Mouse (Mus musculus) limb, embryonic 10.5 days (tissue): ENCODE data around the gene Tecta. TPM values are rescaled to one million over a fixed set of nuclear protein-coding genes. Genes with fewer than 3 reads are reported as not detected.

Experiments
- DNase-seq: peaks from one replicate; pipeline ENCODE4 v3.0.0-alpha.2; 2017; ENCODE audit warnings: low spot score
- H3K27ac ChIP-seq: fragments of 300-500 bp; sonication (generic); 2 replicates; pipeline ENCODE4 v1.5.1; 2016; ENCODE audit warnings: mild to moderate bottlenecking
- H3K27me3 ChIP-seq: fragments of 300-500 bp; sonication (generic); 2 replicates; pipeline ENCODE4 v1.6.1; 2016; ENCODE audit warnings: low read depth, mild to moderate bottlenecking; ENCODE audit not compliant: poor library complexity, severe bottlenecking
- H3K36me3 ChIP-seq: fragments of 300-500 bp; sonication (generic); 2 replicates; pipeline ENCODE4 v1.6.1; 2016; ENCODE audit warnings: mild to moderate bottlenecking, moderate library complexity
- H3K4me1 ChIP-seq: fragments of 300-500 bp; sonication (generic); 2 replicates; pipeline ENCODE4 v1.6.1; 2016
- H3K4me3 ChIP-seq: fragments of 300-500 bp; sonication (generic); 2 replicates; pipeline ENCODE4 v1.5.1; 2016; ENCODE audit warnings: mild to moderate bottlenecking, moderate library complexity
- H3K9me3 ChIP-seq: fragments of 300-500 bp; sonication (generic); replicated peaks from 2 replicates; pipeline ENCODE4 v1.6.1; 2016; ENCODE audit warnings: mild to moderate bottlenecking
- WGBS: fragments of 180-500 bp; shearing (Covaris S2); methylation state at CpG from one replicate; pipeline ENCODE4 v1.1.7; 2016; 5-methylcytosine and 5-hydroxymethylcytosine counted together
- polyA plus RNA-seq: library from polyadenylated mRNA; unstranded; fragments of >200 nt; fragmentation: Nextera tagmentation; extraction: Ambion mirVana; gene quantifications from 2 replicates; pipeline ENCODE4 v1.2.1, GENCODE M21; 2016

Tecta gene
- polyA plus RNA-seq, 1 experiment from 2014 or later, result 0.05 TPM

- no peaks in the 10 kb centered on the region for H3K27me3 ChIP-seq
- DNase-seq, result no peak
- no peaks in the 10 kb centered on the region for H3K9me3 ChIP-seq
- H3K4me3 ChIP-seq, result no peak overlapping the region
- H3K4me1 ChIP-seq, result no peaks in the 10 kb centered on the region
- WGBS, result 93% methylated on average over 4 of the region's 4 CpGs
- H3K27ac ChIP-seq, result no peak overlapping the region
- H3K36me3 ChIP-seq, result no peaks in the 10 kb centered on the region
Measured at GRCm38 (mm10) chr9:42378071-42378470, 21.7 kb downstream of the Tecta start.

- H3K27ac ChIP-seq, result no peak overlapping the region
- H3K4me1 ChIP-seq, result no peaks in the 10 kb centered on the region
Measured at GRCm38 (mm10) chr9:42377656-42378055, 22.1 kb downstream of the Tecta start.

DNA sequence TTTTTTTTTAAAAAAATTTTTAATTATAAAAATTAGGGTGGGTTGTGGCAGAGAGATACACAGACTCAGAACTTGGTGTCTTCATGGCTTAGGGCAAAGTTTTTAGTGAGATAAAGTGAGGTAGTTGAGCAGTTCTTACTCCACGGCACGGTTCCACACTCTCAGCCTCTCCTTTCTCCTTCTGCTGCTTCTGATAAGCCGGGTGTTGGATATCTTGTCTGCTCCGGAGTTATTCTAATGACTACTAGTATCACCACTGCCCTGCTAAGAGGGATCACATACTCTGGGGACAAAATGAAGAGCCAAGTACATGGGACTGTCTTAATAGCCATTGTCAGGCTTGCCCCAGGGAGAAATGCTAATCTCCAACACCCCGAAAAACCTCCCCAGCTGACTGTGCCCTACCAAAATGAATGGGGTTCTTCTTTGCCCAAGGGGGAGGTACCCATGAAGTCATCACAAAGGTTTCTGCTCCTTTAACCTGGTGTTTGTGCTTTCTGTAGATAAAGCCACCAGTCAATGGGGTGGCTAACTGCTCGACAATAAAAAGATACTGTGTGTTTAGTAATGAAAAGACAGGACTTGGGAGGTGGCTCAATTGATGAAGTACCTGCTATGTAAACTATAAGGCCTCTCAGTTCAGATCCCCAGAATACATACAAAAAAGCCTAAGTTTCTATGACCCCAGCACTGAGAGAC lies 27.9 kb downstream of the Tecta start:
- no peaks in the 10 kb centered on the region for H3K9me3 ChIP-seq
- 89% methylated on average over 6 of the region's 6 CpGs for WGBS
- no peak overlapping the region for H3K4me3 ChIP-seq
- H3K4me1 ChIP-seq, result no peaks in the 10 kb centered on the region
- no peaks in the 10 kb centered on the region for H3K27me3 ChIP-seq
- no peak for DNase-seq
- H3K27ac ChIP-seq, result no peak overlapping the region
- no peaks in the 10 kb centered on the region for H3K36me3 ChIP-seq

More at GRCm38 (mm10) chr9:42377656-42378055, 22.1 kb downstream of the Tecta start:
- Histone ChIP-seq H3K9me3 (no peaks in the 10 kb centered on the region), H3K27me3 (no peaks in the 10 kb centered on the region), H3K4me3 (no peak overlapping the region), H3K36me3 (no peaks in the 10 kb centered on the region)
- no peak for DNase-seq
- WGBS, result 93% methylated on average over 15 of the region's 15 CpGs

DNA sequence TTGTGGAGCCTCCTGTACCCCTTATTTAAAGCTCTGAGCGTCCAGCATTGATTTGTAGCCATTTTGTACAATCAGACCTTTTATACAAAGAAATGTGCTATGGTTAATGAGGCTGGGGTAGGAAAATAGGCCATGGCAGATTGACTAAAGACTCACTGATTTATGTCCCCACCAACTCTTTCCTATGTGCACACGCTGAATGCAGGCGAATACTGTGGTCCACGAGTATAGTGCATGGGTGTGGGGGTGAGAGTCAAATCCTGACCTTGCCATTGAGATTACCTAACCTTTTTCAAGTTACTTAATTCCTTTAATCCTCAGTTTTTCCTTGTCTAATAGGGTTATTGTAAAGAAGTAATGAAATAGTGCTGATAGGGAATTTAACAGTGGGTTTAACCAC lies 42.1 kb downstream of the Tecta start:
- H3K4me1 ChIP-seq, result no peaks in the 10 kb centered on the region
- 88% methylated on average over 4 of the region's 4 CpGs for WGBS
- DNase-seq, result no peak
- no peak overlapping the region for H3K4me3 ChIP-seq
- no peaks in the 10 kb centered on the region for H3K36me3 ChIP-seq
- H3K9me3 ChIP-seq, result no peaks in the 10 kb centered on the region
- no peaks in the 10 kb centered on the region for H3K27me3 ChIP-seq
- no peak overlapping the region for H3K27ac ChIP-seq

GRCm38 (mm10) chr9:42354871-42355270 lies 44.9 kb downstream of the Tecta start:
- H3K36me3 ChIP-seq, result no peaks in the 10 kb centered on the region
- H3K27ac ChIP-seq, result no peak overlapping the region
- 82% methylated on average over 1 of the region's 1 CpGs for WGBS
- no peaks in the 10 kb centered on the region for H3K27me3 ChIP-seq
- no peak overlapping the region for H3K4me3 ChIP-seq
- DNase-seq, result no peak
- H3K4me1 ChIP-seq, result 0 out of 2 replicates have a peak, but pooled peaks cover 5% of the 10 kb centered on the region
- H3K9me3 ChIP-seq, result no peaks in the 10 kb centered on the region

- H3K27ac ChIP-seq, result no peak overlapping the region
- no peak for DNase-seq
- WGBS, result 68% methylated on average over 7 of the region's 7 CpGs
Measured at GRCm38 (mm10) chr9:42349791-42350190, 49.9 kb downstream of the Tecta start.

GRCm38 (mm10) chr9:42346297-42346696 lies 53.4 kb downstream of the Tecta start:
- Histone ChIP-seq H3K27ac (no peak overlapping the region), H3K4me3 (no peak overlapping the region), H3K4me1 (0 out of 2 replicates have a peak, but pooled peaks cover 5% of the 10 kb centered on the region), H3K36me3 (no peaks in the 10 kb centered on the region), H3K27me3 (no peaks in the 10 kb centered on the region), H3K9me3 (no peaks in the 10 kb centered on the region)
- no peak for DNase-seq

More at GRCm38 (mm10) chr9:42349791-42350190, 49.9 kb downstream of the Tecta start:
- H3K36me3 ChIP-seq, result no peaks in the 10 kb centered on the region
- no peaks in the 10 kb centered on the region for H3K9me3 ChIP-seq
- H3K4me1 ChIP-seq, result 0 out of 2 replicates have a peak, but pooled peaks cover 9% of the 10 kb centered on the region
- H3K27me3 ChIP-seq, result no peaks in the 10 kb centered on the region
- H3K4me3 ChIP-seq, result no peak overlapping the region

DNA sequence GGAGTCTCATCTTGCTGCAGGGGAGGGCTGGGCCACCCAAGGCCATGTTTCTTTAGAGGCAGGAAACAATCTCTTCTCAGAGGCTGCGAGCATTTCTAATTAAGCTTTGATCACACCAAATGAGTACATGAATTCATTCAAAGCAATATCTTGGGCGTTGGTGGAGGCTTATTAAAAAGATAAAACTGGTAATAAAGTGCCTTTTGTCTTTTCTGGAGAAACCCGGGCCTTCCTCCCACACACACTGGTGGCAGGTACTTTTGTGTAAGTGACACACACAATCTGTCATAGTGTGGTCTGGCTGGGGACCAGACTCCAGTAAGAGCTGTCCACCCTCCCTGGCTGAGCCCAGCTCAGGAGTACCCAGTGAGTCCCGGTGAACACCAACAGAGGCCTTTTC lies 60.6 kb downstream of the Tecta start:
- H3K4me1 ChIP-seq, result peaks cover 4% of the 10 kb centered on the region; the same call in 1 of the 2 replicates
- no peak overlapping the region for H3K4me3 ChIP-seq
- no peaks in the 10 kb centered on the region for H3K36me3 ChIP-seq
- H3K27ac ChIP-seq, result no peak overlapping the region
- 74% methylated on average over 4 of the region's 4 CpGs for WGBS
- no peaks in the 10 kb centered on the region for H3K9me3 ChIP-seq
- H3K27me3 ChIP-seq, result no peaks in the 10 kb centered on the region
- DNase-seq, result no peak

- Histone ChIP-seq H3K4me1 (peaks cover 4% of the 10 kb centered on the region; the same call in 1 of the 2 replicates), H3K9me3 (no peaks in the 10 kb centered on the region), H3K36me3 (no peaks in the 10 kb centered on the region), H3K27me3 (no peaks in the 10 kb centered on the region), H3K4me3 (no peak overlapping the region), H3K27ac (no peak overlapping the region)
- no peak for DNase-seq
- WGBS, result 89% methylated on average over 13 of the region's 13 CpGs
Measured at GRCm38 (mm10) chr9:42337026-42337425, 62.7 kb downstream of the Tecta start.

DNA sequence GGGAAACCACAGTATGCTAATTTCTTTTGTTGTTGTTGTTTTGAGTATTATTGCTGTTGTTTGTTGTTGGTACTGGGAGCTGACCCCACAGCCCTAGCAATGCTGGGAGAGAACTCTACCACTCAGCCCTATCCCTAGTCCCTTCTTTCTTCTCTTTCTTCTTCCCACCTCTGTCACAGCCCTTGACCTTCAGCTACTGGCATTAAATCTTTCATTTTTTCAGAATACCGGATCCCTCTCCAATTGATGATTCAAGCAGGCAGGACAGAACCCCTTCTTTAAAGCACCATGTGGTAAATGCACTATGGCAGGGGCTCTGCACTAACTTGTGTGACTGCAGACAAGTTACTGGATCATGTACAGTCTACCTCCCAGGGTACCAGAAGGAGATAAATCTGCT lies 63.2 kb downstream of the Tecta start:
- H3K9me3 ChIP-seq, result no peaks in the 10 kb centered on the region
- no peak for DNase-seq
- WGBS, result 81% methylated on average over 1 of the region's 1 CpGs
- H3K4me1 ChIP-seq, result peaks cover 4% of the 10 kb centered on the region; the same call in 1 of the 2 replicates
- H3K27ac ChIP-seq, result no peak overlapping the region
- H3K36me3 ChIP-seq, result no peaks in the 10 kb centered on the region
- H3K27me3 ChIP-seq, result no peaks in the 10 kb centered on the region
- no peak overlapping the region for H3K4me3 ChIP-seq

DNA sequence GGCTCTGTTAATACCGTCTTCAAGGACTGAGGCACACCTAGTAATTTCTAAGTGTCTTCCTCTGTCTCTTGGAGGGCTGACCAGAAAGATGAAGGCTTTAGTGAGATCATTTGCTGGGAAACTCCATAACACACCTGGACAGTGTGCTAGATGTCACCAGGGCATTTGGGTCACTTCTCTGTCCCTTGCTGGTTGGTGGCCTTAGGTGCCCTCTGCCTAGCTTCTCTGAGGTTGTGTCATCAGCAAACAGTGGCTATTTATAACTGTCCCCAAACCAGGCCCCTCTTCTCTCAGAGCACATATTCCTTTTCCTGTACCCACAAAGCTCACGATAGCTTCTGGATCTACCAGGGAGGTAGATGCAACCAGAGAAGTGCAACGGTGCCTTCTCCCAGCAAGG lies 64.8 kb downstream of the Tecta start:
- Histone ChIP-seq H3K27me3 (no peaks in the 10 kb centered on the region), H3K36me3 (no peaks in the 10 kb centered on the region), H3K27ac (no peak overlapping the region), H3K4me3 (no peak overlapping the region), H3K4me1 (peaks cover 4% of the 10 kb centered on the region; the same call in 1 of the 2 replicates), H3K9me3 (no peaks in the 10 kb centered on the region)
- 92% methylated on average over 3 of the region's 3 CpGs for WGBS
- no peak for DNase-seq

GRCm38 (mm10) chr9:42332692-42333091 lies 67.0 kb downstream of the Tecta start:
- 75% methylated on average over 12 of the region's 12 CpGs for WGBS
- DNase-seq, result no peak
- Histone ChIP-seq H3K4me3 (no peak overlapping the region), H3K27me3 (no peaks in the 10 kb centered on the region), H3K36me3 (no peaks in the 10 kb centered on the region), H3K9me3 (no peaks in the 10 kb centered on the region), H3K27ac (no peak overlapping the region), H3K4me1 (peaks cover 4% of the 10 kb centered on the region; the same call in 1 of the 2 replicates)

DNA sequence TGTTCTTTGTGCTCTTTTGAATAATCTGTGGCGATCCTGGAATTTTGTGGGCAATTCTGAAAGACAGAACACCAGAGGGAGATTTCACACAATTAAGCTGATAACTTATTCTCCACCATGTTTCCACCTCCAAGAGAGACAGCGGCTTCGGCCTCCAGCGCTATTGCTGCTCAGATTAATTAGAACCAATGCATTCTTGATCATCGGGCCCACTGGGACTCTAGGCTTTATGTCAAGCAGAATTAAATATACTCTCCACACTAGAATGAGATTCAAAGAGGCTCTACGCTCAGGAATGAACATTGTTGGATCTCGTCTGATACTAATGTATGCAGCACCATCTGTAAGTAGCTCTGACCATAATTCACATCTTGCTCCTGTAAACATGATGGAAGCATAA lies 68.4 kb downstream of the Tecta start:
- Histone ChIP-seq H3K4me1 (peaks cover 4% of the 10 kb centered on the region; the same call in 1 of the 2 replicates), H3K36me3 (no peaks in the 10 kb centered on the region), H3K27me3 (peaks cover 7% of the 10 kb centered on the region; the same call in 1 of the 2 replicates), H3K4me3 (no peak overlapping the region), H3K9me3 (no peaks in the 10 kb centered on the region), H3K27ac (no peak overlapping the region)
- WGBS, result 94% methylated on average over 7 of the region's 7 CpGs
- no peak for DNase-seq
